Mouse (Mus musculus): ENCODE measurements around the gene Nfkb1.

The Nfkb1 gene

DNA sequence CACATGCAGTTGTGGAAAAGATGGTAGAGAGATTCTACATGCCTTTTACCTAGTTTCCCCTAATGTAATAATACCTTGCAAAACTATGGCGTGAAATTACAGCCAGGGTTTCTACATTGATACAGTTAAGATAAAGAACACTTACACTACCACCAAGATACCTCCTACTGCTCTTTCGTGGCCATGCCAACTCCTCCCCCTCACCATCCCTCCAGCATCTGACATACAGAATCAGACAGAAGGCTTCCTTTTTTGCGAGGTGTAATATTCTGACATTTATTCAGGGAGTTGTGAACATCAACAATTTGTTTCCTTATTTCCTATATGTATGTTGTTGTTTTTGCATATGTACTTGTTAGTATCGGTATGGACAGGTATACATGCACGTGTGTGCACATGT lies 11.3 kb upstream of the Nfkb1 start:
- peak; percentile 63 for DNase-seq (ENCODE audit: low read depth, low spot score)

DNA sequence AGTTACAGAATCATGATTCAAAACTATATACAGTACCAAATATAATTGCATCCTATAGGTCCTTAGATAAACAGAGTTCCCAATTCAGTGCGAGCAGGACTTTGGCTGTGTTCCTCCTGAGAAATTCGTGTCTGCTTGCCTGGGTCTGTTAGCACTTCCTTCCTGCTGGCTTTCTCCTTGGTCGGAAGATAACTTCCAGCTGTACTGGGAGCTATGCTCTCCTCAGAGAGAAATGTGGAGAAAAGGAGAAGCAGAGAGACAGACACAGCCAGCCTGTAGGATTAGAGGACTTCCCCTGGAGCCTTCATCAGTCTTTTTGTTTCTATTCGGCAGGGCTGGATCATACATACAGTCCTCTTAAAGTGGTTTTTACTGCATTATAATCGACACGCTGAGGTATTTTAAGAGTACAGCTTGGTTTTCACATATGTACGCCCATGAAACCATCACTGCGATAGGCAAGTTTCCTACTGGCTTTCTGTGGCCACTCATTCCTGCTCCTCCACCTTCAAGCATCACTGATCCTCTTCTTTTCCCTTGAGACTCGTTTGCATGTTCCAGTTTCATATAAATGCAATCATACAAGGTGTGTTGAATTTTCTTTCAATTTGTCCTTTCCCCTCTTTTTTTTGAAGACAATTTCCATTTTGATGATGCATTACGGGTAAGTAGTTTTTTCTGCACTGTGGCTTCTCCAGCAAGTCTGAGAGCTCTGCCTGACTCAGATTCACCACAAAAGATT lies 8.3 kb upstream of the Nfkb1 start:
- DNase-seq (ENCODE audit: low read depth, low spot score): peak; percentile 24

DNA sequence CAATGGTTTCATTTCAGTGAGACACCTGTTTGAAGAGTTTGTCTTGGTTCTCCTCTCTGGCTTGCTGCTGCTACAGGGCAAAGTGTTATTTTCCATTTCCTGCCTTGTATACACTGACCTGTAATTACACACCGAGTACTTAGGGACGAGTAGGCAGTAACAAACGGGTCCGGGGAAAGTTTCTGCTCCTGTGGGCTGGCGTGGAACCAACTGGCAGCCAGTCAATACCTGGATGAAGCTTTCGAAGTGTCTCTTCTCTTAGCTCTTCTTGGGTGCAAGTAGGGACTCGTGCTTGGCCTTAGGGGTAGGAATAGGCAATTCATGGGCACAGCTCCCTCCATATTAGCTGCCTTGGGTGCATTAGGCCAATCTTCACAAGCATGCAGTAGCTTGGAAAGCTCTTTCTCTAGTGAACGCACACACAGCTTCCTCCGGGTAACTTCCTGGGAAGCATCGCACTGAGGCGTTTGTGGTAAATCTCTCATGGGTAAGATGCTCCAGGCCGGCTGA lies 7.2 kb upstream of the Nfkb1 start:
- DNase-seq (ENCODE audit: low read depth, low spot score): no peak

DNA sequence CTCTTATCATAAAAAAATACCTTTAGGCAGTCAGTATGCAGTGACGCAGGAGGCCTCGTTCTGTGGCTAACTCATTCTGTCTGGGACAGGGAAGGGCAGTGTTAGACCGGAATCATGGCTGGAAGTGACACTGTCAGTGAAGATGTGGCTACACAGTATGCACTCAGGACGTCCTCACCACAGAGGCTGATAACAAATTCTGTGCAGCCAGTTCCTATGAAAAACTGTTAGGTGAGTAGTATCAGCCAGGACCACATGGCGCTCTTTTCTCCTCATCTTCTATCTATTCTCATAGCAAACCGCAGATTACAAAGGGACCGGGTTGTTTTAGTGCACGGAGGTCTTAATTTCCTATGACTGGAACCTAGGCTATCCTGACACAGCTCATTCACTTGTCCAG lies 4.9 kb upstream of the Nfkb1 start:
- DNase-seq (ENCODE audit: low read depth, low spot score): no peak

DNA sequence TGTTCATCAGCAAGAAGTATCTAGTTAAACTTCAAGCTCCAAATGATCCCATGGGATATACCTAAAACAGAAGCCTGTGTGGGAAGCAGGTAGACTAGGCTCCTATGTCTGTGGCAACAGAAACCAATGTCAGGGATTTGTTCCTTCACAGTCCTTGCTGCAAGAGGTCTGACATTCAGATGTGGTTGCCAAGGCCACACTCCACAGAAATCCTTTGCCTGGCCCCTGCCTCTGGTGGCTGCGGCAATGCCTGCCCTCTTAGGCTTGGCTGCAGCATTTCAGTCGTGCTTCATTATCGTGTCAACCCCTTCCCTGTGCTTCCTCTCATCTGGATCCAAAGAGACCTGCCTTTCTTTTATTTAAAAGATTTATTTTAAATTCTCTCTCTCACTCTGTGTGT lies 1.7 kb upstream of the Nfkb1 start:
- DNase-seq (ENCODE audit: low read depth, low spot score): no peak

DNA sequence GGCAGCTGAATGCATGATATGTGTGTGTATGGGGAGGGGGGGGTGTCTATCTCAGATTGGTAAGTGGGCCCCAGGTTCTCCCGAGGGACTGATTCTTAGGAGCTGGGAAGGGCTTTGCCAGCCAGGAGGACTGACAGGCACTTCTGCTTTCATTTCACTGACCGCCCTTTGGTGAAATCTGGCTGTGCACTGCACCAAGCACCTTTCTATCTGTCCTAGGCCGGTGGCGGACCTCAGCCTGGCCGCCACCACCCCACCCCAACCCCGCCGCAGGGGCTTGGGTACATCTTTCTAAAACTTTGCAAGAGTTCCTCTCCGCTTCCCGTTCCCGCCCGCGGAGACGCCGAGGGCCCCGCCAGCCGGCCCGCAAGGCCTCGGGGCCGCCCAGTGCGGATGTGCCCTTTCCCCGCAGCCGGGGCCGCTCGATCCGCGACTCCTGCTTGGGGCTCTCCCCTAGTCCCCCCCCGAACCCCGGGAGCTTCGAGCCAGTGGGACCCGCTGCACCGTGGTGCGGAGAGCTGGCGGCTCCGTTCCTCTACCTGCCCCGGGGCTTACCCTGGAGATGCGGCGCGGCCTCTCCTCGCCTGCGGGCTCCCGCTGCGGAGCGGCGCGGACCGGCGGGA lies 668 bp downstream of the Nfkb1 start:
- DNase-seq (ENCODE audit: low read depth, low spot score): peak; percentile 65

DNA sequence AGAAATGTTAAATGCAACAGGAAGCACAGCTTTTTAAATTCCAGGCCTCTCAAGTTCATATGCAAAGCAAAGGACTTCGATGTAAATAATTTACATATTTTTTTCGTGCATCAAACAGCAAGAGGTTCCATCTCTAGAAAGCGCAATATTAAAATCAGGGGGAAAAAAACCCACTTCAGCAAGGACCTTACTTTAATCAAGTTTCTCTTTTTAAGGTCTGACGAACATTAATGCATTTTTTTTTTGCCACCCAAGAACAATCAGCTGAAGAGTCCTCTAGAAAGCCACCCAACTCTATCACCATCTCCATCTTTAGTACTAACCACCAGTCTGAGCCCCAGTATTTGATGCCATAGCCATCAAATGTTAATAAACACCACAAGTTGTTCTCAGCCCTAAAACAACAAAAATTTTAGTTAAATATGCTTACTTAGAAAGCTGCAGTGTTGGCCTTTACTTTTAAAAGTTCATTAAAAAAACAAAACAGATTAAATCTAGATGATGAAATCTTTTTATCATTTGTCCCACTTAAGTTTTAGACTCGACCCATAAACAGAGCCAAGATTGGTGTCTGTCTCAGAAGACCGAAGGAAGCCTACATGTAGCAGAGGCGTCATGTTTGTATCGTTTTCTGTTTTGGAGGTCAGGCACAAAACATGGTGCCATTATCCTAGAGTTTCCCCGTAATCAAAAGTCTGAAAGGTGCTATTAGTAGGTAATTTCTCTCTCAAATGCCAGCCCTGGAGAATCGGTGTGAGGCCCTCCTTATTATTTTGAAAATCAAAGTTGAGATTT lies 1.4 kb downstream of the Nfkb1 start:
- DNase-seq (ENCODE audit: low read depth, low spot score): peak; percentile 11

DNA sequence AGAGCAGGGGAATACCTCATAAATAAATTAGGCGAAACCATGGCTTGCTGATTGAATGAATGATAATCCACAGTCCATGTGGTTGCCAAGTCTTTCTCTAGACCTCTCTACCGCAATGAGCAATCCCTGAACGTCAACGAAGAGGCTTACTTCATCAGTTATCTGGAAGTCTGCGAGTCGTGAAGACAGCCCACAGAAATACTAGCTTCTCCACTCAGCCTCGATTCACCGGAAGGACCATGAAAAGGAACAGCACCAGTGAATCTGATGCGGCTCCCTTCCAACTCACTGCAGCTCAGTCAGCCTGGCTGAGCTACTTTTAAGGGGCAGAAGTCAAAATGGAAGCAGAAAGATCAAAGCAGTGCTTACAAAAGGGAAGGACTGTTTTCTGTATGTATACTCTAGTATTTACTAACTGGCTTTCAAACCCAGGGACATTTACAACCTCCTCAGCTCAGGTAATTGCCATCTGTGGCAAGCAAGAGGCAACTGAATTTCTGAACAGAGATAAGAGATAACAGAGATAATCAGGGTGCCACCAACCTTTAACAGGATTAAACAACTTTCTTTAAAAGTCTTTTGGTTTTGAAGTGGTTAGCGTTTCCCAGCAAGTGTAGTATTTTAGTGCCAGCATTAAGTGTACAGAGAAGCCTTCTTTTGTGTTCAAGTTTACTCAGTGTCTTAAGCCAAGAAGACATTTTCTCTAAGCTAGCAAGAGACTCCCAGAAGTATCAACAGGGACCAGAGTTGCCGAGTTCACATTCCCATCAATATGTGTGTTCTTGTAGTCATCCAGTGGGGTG lies 2.2 kb downstream of the Nfkb1 start:
- DNase-seq (ENCODE audit: low read depth, low spot score): peak; percentile 26

DNA sequence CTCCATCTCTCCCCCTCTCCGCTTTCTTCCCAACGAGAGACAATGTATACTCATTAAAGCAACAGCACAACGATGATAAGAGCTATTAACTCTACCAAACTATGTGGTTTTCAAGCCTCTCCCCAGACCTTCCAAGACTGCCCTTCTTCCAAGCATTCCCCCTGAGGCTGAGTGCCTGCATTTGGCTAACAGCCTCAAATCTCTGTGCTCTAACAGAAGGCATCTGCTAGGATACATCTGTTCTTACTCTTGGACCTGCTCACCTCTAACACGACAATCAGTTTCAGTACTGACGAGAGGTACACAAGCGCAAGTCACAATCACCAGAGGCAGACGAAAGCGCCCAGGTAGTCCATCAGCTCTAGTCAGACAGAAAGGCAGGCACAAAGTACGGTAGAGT lies 3.4 kb downstream of the Nfkb1 start:
- DNase-seq (ENCODE audit: low read depth, low spot score): peak; percentile 25

DNA sequence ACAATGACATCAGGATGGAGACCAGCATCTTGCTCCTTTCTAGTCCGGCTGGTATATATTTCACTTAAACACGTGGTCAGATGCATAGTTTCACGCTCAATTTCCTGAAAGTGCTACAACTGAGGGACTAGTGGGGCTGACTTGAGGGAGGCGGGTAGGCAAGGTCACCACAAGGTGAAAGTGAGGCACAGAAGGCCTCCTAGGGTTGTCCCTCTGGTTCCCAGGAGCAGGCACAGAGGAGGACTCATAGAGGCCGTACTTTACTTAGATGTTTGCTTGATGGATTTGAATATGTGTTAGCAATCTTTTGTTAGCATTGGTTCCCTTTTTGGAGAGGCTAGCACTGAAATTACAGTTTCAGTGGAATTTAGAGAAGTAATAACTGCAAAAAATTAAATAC lies 4.9 kb downstream of the Nfkb1 start:
- DNase-seq (ENCODE audit: low read depth, low spot score): no peak

DNA sequence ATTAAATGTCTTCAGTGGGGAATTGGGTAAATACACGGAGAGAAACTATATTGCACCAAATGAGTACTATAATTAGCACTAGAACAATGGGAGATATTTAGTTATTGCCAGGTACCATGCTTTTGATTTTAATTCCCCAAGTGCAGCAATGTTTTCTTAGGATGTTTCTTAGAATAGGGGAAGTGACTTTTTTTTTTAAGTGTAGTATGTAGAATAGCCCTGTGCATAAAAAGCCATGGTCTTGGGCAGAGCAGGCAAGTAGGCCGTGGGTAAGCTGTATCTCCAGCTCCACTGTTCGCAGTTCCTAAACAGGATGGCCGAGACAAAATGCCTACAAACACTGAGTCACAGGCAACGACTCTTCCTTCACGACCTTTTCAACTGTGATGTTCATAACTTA lies 8.1 kb downstream of the Nfkb1 start:
- no peak for DNase-seq (ENCODE audit: low read depth, low spot score)

DNA sequence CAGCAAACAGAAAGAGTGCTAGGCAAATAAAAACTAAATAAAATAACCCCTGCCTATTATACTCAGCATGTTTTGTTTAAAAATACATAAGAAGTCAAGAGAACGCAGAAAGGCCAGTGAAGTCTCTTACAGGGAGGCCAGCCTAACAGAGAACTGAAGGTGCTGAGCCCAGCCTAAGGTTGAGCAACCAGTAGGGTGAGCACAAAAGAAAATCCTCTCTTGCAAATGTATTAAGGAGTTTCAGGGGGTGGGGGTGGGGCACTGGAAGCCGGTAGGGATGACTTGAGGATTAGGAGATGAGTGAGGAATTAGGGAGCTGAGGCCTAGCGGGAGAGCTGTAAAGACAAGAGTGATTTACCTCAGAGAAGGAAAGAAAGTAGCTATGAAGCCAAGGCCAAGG lies 9.1 kb downstream of the Nfkb1 start:
- no peak for DNase-seq (ENCODE audit: low read depth, low spot score)

DNA sequence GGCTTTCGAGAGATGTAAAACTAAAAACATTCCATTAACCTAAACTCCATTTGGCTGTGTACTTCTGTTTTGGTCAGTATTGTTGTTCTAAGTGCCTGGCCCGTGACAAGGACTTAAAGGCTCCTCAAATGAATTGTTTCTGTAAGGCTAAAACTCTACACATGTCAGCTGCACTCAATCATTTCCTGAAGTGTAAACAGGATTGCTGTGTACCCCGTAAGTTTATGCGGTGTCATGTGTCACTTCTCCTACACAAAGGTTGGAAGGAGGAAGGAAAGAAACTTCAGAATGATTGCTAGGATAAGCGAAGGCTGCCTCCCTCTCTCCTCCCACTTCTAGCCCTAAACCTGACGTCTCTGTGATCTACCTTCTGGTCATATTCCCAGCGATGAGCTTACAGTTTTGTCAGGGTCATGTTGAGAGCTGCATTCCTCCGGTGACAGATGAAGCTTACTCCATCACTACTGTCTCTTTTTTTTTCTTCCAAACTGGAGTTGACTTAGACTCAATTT lies 10.0 kb downstream of the Nfkb1 start:
- DNase-seq (ENCODE audit: low read depth, low spot score): no peak

DNA sequence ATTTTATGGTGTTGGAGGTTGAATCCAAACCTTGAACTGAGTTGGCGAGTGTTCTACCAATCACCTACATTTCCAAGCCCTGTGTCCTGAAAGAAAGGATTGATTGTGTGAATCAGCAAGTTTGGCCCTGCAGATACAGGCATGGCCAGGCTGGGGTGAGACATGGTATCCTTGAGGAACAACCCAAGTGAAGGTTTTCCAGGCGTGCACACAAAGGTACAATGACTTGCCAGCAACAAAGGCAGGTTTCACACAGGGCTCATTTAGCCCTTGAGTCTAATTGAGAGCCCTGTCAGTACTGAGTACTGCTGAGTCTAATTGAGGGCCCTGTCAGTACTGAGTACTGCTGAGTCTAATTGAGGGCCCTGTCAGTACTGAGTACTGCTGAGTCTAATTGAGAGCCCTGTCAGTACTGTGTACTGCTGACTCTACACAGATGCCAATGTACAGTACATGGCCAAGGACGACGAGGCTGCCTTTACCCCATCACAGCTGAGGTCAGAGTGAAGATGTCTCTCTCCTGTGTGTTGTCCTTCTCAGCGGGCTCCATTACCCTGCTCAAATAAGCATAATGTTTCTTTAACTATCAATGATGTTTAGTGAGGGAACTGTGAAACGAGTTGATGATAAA lies 11.0 kb downstream of the Nfkb1 start:
- DNase-seq (ENCODE audit: low read depth, low spot score): no peak

DNA sequence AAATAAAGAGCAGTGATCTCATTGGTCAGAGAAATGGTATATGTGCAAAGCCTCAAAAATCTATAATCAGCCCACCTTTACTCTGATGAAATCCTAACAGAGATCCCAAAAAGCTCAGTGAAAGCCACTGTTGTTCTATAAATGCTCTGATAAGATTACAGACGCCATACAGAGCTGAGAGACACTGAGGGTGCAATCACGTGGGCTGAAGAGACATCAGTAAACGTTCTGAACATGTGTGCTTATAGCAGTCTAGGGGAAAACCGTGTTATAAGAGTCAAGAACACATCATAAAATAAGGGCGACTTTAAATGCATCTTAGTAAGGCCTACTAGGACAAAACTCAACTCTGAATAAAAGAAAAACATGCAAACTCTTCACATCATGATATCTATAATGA lies 14.3 kb downstream of the Nfkb1 start:
- no peak for DNase-seq (ENCODE audit: low read depth, low spot score)

DNA sequence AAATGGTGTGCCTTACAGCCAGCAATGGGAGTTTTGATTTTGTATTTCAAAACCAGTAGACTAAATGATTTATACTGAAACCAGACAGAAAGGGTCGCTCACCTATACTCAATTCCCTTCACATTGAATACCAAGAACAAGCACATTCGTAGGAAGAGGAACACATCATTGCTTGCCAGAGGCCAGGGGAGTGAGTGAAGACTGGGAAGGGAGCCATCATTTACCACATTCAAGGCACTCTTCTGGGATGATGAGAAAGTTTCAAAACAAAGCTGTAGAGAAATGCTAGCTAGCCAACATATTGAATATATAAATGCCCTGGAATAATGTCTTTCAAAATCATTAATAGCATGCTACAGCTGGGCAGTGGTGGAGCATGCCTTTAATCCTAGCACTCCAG lies 15.0 kb downstream of the Nfkb1 start:
- DNase-seq (ENCODE audit: low read depth, low spot score): peak; percentile 12

DNA sequence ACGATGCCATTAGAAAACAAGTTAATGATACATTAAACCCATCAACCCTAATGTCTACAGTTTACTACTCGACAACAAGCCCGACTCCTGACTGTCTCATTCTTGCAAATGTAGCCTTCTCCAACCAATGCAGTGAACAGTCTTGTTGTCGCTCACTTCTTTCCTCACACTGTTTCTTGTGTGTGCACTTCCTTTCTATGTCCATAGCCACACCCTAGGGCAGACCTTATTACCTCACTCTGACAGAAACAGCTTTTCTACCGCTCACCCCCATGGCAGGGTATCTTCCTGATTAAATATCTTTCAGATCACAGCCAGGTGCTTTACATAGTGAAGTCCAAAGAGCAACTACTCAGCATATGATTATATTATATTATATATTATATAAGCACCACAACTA lies 15.9 kb downstream of the Nfkb1 start:
- DNase-seq (ENCODE audit: low read depth, low spot score): no peak

DNA sequence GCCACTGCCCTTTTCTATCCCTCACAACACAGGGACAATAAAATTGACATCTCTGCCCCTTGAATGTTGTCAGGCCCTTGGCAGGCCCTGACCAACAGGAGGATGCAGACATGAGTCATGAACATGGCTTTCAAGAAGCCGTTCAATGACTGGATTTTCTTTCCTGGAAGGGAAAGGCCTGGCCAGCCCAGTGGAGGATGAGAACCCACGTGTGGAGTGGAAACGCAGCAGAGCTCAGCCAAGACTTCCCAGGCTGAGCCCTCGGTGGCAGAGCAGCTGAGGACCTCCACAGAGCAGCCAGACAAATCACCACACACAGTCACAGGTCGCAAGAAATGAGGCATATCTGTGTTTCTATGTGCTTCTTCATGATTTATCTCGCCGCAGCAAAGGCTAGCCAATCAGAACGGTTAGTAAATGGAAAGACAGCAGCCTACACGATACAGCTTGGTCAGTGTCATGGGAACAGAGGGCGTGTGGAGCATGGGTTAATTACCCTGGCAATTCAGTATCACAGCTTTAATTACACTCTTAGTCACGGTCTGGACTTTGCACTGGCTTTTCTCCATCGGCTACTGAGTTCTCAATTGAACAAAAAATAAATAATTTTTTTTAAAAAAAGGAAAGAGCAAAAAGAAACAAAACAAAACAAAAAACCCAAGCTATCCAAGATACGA lies 16.5 kb downstream of the Nfkb1 start:
- DNase-seq (ENCODE audit: low read depth, low spot score): peak; percentile 20

DNA sequence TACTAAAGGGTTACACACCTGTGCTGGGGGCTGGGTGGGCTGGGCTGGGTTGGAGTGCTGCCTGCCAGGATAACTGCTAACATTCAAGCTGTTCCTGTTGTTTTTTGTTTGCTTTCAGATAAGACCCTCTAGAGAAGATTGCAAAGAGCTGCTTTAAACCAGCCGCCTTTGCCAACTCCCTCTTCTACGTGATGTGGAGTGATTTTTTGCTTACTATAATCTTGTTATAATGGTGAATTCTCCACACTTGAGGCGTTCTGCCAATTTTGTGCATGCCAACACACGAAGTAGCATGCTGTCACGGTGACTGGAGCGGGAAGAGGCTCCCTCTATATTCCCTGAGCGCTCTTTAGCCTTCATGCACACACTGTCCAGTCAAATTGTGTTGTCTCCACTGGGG lies 17.7 kb downstream of the Nfkb1 start:
- peak; percentile 44 for DNase-seq (ENCODE audit: low read depth, low spot score)

DNA sequence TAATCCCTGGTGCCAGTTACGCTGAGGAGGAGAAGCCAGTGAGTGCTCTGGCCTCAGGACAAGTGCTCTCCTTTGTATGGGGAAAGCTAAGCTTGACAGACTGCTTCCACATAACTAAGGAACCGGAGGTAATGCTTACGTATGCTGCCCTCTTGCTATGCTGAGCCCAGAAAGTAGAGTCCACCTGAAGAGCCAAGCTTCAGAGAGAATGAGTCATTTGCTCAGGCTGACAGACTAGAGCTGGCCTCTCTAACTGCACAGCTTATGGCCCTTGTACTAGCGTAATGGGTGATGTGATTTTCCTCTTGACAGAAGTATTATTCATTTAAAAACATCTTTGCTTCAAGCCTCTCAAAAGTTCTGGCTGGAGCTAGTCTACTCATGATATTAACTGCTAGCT lies 18.3 kb downstream of the Nfkb1 start:
- peak; percentile 12 for DNase-seq (ENCODE audit: low read depth, low spot score)

DNA sequence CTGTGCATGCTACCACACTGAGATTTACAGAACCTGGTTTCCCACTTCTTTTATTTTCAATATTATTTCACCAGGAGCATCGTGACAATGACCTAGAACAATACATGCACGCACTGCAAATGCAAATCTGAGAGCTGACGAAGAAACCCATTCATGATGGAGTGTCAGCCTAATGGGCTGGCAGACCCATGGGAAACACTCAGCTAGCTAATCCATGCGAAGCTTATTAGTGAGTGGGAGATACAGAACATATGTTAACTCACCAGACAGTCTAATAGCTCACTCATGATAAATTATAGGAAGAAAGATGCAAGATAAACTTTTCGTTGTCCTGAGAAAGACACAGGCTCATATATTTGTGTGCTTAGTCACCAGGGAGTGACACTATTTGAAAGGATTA lies 19.2 kb downstream of the Nfkb1 start:
- DNase-seq (ENCODE audit: low read depth, low spot score): no peak
